Mouse (Mus musculus) monocyte, adult 2 months (primary cell): Measurements from ENCODE around the gene Eif2b5.

ENCODE experiments used
- DNase-seq, 2 experiments: peaks; one replicate each; pipeline ENCODE4 v3.0.0; 2022; ENCODE audit warnings: low spot score in 2 of 2, low read depth in 1 of 2

Eif2b5 gene

GRCm38 (mm10) chr16:20536081-20536665 is 37.6 kb downstream of the Eif2b5 start:
- no peak for DNase-seq

- no peak for DNase-seq
These were observed 38.5 kb downstream of the Eif2b5 start for GRCm38 (mm10) chr16:20537071-20537471.

- DNase-seq: no peak
These were observed 39.1 kb downstream of the Eif2b5 start for GRCm38 (mm10) chr16:20537601-20538320.

GRCm38 (mm10) chr16:20539649-20540048 is 41.0 kb downstream of the Eif2b5 start:
- no peak for DNase-seq

GRCm38 (mm10) chr16:20540438-20540837 is 41.8 kb downstream of the Eif2b5 start:
- no peak for DNase-seq

GRCm38 (mm10) chr16:20545696-20546095 is 47.1 kb downstream of the Eif2b5 start:
- no peak for DNase-seq

GRCm38 (mm10) chr16:20547423-20547822 is 48.8 kb downstream of the Eif2b5 start:
- DNase-seq: no peak

GRCm38 (mm10) chr16:20548096-20548948 is 49.7 kb downstream of the Eif2b5 start, which contains the start of gene Abcf3:
TSS of gene Abcf3 (plus strand) at chr16:20548577.
- peak; percentile 97 for DNase-seq

GRCm38 (mm10) chr16:20549161-20549560 is 50.5 kb downstream of the Eif2b5 start:
- no peak for DNase-seq

GRCm38 (mm10) chr16:20551691-20552090 is 53.1 kb downstream of the Eif2b5 start:
- no peak for DNase-seq

GRCm38 (mm10) chr16:20552594-20552993 is 54.0 kb downstream of the Eif2b5 start:
- no peak for DNase-seq

GRCm38 (mm10) chr16:20555000-20555399 is 56.4 kb downstream of the Eif2b5 start:
- DNase-seq: no peak

GRCm38 (mm10) chr16:20557381-20557780 is 58.8 kb downstream of the Eif2b5 start:
- no peak for DNase-seq
